Mouse (Mus musculus) heart, postnatal 0 days (tissue): ENCODE measurements around the gene Gm49333.

ENCODE experiments used
- CTCF ChIP-seq: IDR thresholded peaks from 2 replicates; pipeline ENCODE4 v1.5.1; 2016; ENCODE audit warnings: antibody characterized with exemption, control low read depth, low read depth
- EP300 ChIP-seq: IDR thresholded peaks from 2 replicates; pipeline ENCODE4 v1.6.1; 2016; ENCODE audit warnings: antibody characterized with exemption, low read depth

- TF ChIP-seq CTCF (no peak), EP300 (no peak)
These were observed 60.5 kb downstream of the Gm49333 start for GRCm38 (mm10) chr16:20671886-20672285.
